Mouse (Mus musculus) intestine, postnatal 0 days (tissue): ENCODE data around the gene Polr3g. TPM values are rescaled to one million over a fixed set of nuclear protein-coding genes. Genes with fewer than 3 reads are reported as not detected.
"Not testable (repeated sequence)": the region's sequence is repeated elsewhere in the genome, so short reads cannot be mapped to it uniquely, and the experiment has no call there.

ENCODE experiments used
- ATAC-seq: fragments of 200-750 bp; cut with Nextera tagmentation; 2 replicates; pipeline ENCODE4 v1.8.0; 2017; ENCODE audit warnings: mild to moderate bottlenecking, moderate TSS enrichment, moderate library complexity
- H3K27ac ChIP-seq: fragments of 300-500 bp; sonication (generic); 2 replicates; pipeline ENCODE4 v1.5.1; 2014; ENCODE audit warnings: mild to moderate bottlenecking, low read depth, low read length, moderate library complexity
- H3K27me3 ChIP-seq: fragments of 300-500 bp; sonication (generic); replicated peaks from 2 replicates; pipeline ENCODE4 v1.6.1; 2014; ENCODE audit warnings: low read length, mixed read lengths; ENCODE audit not compliant: control insufficient read depth, insufficient read depth
- H3K36me3 ChIP-seq: fragments of 300-500 bp; sonication (generic); 2 replicates; pipeline ENCODE4 v1.6.1; 2014; ENCODE audit warnings: mild to moderate bottlenecking, moderate library complexity; ENCODE audit not compliant: control insufficient read depth, insufficient read depth
- H3K4me1 ChIP-seq: fragments of 300-500 bp; sonication (generic); replicated peaks from 2 replicates; pipeline ENCODE4 v1.6.1; 2014; ENCODE audit warnings: antibody characterized with exemption, low read length, mixed read lengths; ENCODE audit not compliant: control insufficient read depth, insufficient read depth
- H3K4me2 ChIP-seq: fragments of 300-500 bp; sonication (generic); replicated peaks from 2 replicates; pipeline ENCODE4 v1.6.1; 2014; ENCODE audit warnings: low read depth, mild to moderate bottlenecking, moderate library complexity
- H3K4me3 ChIP-seq: fragments of 300-500 bp; sonication (generic); 2 replicates; pipeline ENCODE4 v1.5.1; 2014; ENCODE audit warnings: low read depth, low read length
- H3K9ac ChIP-seq: fragments of 300-500 bp; sonication (generic); 2 replicates; pipeline ENCODE4 v1.6.1; 2014; ENCODE audit warnings: mild to moderate bottlenecking, low read depth, low read length
- H3K9me3 ChIP-seq: fragments of 300-500 bp; sonication (generic); 2 replicates; pipeline ENCODE4 v1.6.1; 2016; ENCODE audit warnings: mixed run types; ENCODE audit not compliant: control insufficient read depth
- CTCF ChIP-seq: sonication (generic); IDR thresholded peaks from 2 replicates; pipeline ENCODE4 v1.5.1; 2016; ENCODE audit warnings: low read depth, mild to moderate bottlenecking, control low read depth, antibody characterized with exemption, moderate library complexity
- WGBS: fragments of 180-500 bp; shearing (Covaris S2); extraction: QIAGEN DNeasy Blood & Tissue Kit; methylation state at CpG from one replicate; pipeline ENCODE4 v1.1.7; 2014; 5-methylcytosine and 5-hydroxymethylcytosine counted together
- polyA plus RNA-seq: library from polyadenylated mRNA; unstranded; fragments of >200 nt; fragmentation: Nextera tagmentation; extraction: Ambion mirVana; gene quantifications from 2 replicates; pipeline ENCODE4 v1.2.1, GENCODE M21; 2015

Gene Polr3g
- polyA plus RNA-seq, 1 experiment from 2014 or later: 6.2 TPM

DNA sequence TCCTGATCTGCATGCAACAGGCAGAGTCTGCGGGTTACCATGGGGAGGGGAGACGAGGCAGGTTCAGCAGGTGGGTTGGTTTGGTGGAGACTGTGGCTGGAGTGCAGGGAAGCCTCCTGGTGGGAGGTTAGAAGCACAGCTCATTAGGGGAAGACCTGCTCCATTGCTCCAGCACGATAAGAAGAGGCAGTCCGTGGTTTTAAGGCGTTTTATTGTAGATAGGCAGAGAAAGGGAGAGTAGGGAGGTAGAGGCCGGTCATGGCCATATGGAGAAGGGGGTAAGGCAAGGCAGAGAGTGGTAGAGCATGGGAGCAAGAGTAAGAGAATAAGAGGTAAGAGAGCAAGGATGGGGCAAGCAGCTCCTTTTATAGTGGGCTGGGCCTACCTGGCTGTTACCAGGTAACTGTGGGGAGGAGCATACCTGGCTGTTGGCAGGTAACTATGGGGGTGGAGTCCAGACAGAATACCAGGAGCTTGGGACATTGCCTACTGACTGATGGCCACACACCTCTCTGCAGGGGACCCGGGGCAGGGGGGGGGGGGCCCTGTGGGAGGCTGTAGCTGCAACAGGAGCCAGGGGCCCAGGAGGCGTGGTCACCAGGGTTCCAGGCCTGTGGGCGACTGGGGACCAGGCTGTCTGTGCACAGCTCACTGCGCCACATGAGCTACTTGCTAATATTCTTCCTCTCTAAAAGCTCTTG lies 32.7 kb upstream of the Polr3g start:
- no peaks in the 10 kb centered on the region for H3K36me3 ChIP-seq
- H3K9ac ChIP-seq: no peak overlapping the region
- H3K9me3 ChIP-seq: no peaks in the 10 kb centered on the region
- TF ChIP-seq CTCF: no peak
- H3K4me2 ChIP-seq: peak overlapping the region; percentile 24; the same call in 1 of the 2 replicates
- H3K4me3 ChIP-seq: no peak overlapping the region
- no peak overlapping the region for H3K27ac ChIP-seq
- WGBS: 52% methylated on average over 10 of the region's 10 CpGs
- H3K4me1 ChIP-seq: no peaks in the 10 kb centered on the region
- ATAC-seq: peak; percentile 57
- H3K27me3 ChIP-seq: no peaks in the 10 kb centered on the region

DNA sequence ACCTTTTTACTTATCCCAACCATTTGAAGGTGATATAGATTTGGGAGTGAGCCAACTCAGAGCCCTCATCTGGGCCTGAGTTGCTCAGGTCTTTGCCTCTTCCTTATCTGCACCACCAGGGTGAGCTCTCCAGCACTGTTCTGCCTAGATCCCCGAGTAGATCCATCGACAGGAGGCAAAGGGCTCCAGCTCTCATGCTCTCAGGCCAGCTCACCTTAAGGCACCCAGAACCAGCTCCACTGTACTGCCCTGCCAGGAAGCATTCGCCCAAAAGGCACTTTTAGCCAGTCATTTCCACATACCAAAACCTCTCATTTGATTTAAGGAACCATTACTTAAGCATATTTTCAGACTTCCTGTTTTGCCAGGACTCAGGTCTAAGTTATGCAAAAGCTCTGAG lies 30.1 kb upstream of the Polr3g start:
- Histone ChIP-seq H3K9ac (no peak overlapping the region), H3K9me3 (no peaks in the 10 kb centered on the region), H3K36me3 (no peaks in the 10 kb centered on the region), H3K27me3 (no peaks in the 10 kb centered on the region), H3K4me3 (no peak overlapping the region), H3K27ac (no peak overlapping the region), H3K4me2 (no peak overlapping the region), H3K4me1 (no peaks in the 10 kb centered on the region)
- ATAC-seq: no peak
- 34% methylated on average over 3 of the region's 3 CpGs for whole genome bisulfite sequencing
- peak; percentile 41 for TF ChIP-seq CTCF

DNA sequence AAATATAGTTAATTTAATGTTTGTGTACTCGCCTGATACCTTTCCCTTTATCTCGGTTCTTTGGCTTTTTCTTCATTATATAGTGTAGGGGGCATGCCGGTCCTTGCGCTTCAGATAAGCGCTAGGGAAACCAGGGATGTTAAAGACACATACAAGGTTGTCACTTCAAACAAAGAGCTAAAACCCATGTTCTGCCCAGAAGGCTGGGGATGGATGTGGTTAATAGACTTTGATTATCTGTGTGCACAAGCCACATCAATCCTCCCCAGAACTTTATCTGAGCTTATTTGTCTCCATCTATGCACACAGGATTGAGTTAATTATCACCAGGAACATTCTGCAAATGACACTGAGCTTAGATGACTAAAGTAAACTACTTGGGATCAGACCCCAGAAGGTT lies 25.8 kb upstream of the Polr3g start:
- Histone ChIP-seq H3K27me3 (no peaks in the 10 kb centered on the region), H3K9ac (no peak overlapping the region), H3K36me3 (no peaks in the 10 kb centered on the region), H3K4me2 (no peak overlapping the region), H3K9me3 (no peaks in the 10 kb centered on the region), H3K4me3 (no peak overlapping the region), H3K27ac (no peak overlapping the region), H3K4me1 (no peaks in the 10 kb centered on the region)
- 71% methylated on average over 5 of the region's 5 CpGs for WGBS
- TF ChIP-seq CTCF: no peak
- ATAC-seq: no peak

DNA sequence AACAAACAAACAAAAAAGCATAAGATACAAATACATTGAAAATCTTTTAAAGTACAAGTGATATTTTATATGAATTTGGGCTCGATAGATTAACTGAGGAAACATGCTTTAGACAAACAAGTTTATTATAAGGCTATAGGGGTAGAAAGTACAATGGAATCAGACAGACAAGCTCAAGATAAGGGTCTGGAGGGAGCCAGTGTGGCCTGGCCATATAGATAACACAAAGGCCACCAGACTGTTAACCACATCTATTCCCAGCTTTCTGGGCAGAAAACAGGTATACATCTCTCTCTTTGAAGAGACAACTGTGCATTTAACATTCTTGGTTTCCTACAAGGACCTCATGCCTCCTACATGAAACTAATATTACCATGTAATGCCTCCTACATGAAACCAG lies 19.5 kb upstream of the Polr3g start:
- no peak overlapping the region for H3K4me2 ChIP-seq
- no peaks in the 10 kb centered on the region for H3K9me3 ChIP-seq
- no peaks in the 10 kb centered on the region for H3K4me1 ChIP-seq
- no peak overlapping the region for H3K9ac ChIP-seq
- H3K27ac ChIP-seq: no peak overlapping the region
- no peak for TF ChIP-seq CTCF
- no peak for ATAC-seq
- H3K4me3 ChIP-seq: no peak overlapping the region
- 85% methylated on average over 1 of the region's 1 CpGs for WGBS
- H3K36me3 ChIP-seq: no peaks in the 10 kb centered on the region
- no peaks in the 10 kb centered on the region for H3K27me3 ChIP-seq

DNA sequence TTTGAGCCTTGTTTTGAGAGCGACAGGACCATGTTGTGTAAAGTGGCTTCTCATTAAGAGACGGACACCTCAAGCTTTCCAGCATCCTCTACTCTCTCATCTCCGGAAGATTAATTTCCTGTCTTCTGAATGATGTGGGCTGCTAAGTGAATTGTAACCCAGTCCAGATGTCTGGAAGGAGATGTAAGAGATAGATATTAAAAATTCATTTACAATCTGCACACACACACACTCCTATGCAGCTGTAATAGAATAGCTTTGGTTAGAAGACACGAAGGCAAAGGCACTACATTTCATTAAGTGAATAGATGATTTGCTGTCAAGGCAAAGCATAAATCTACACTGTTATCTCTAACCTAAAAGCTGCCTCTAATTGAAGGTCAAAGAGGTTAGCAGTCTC lies 18.3 kb upstream of the Polr3g start:
- Histone ChIP-seq H3K4me3 (no peak overlapping the region), H3K27ac (no peak overlapping the region), H3K4me1 (no peaks in the 10 kb centered on the region), H3K36me3 (no peaks in the 10 kb centered on the region), H3K9me3 (no peaks in the 10 kb centered on the region), H3K9ac (no peak overlapping the region), H3K4me2 (no peak overlapping the region), H3K27me3 (no peaks in the 10 kb centered on the region)
- WGBS: 73% methylated on average over 4 of the region's 4 CpGs
- TF ChIP-seq CTCF: no peak
- no peak for ATAC-seq

DNA sequence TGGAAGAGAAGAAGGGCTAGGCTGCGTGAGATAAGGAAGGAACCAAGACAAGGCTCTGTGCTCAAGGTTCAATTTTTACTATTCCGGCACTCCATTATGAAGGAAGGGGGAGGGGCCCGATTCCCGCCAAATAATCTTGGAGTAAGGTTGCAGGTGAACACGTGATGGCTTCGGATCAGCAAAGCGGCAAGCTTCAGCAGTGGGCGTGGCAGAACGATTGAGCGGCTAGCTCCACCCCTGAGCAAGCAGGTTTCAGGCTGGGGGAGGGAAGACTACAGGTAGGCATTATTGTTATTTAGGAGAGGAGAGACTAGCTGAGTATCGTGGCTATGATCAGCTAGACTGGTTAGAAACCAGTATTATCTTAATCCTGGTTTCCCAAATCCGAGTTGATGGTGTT lies 17.3 kb upstream of the Polr3g start:
- H3K4me2 ChIP-seq, H3K9ac ChIP-seq, H3K4me1 ChIP-seq, H3K27me3 ChIP-seq, H3K36me3 ChIP-seq, H3K4me3 ChIP-seq, H3K27ac ChIP-seq, ATAC-seq, H3K9me3 ChIP-seq: not testable (repeated sequence)
- WGBS: 52% methylated on average over 12 of the region's 12 CpGs

DNA sequence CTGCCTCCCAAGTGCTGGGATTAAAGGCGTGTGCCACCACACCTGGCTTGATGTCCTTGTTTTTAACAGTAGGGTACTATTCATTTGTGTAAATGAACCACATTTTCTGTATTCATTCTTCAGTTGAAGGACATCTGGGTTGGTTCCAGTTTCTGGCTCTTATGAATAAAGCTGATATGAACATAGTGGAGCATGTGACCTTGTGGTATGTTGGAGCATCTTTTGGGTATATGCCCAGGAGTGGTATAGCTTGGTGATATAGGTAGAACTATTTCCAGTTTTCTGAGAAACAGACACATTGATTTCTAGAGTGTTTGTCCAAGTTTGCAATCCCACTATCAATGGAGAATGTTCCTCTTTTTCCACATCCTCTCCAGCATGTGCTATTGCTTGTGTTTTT lies 3.1 kb upstream of the Polr3g start:
- no peak for ATAC-seq
- Histone ChIP-seq H3K27ac (no peak overlapping the region), H3K9me3 (no peaks in the 10 kb centered on the region), H3K36me3 (no peaks in the 10 kb centered on the region), H3K9ac (no peak overlapping the region), H3K4me1 (no peaks in the 10 kb centered on the region), H3K4me3 (no peak overlapping the region), H3K4me2 (no peak overlapping the region), H3K27me3 (no peaks in the 10 kb centered on the region)
- 97% methylated on average over 1 of the region's 1 CpGs for WGBS
- no peak for TF ChIP-seq CTCF
